Mouse (Mus musculus) cerebellum, postnatal 25 days (tissue): Measurements from ENCODE around the gene H2-Q1.
"Not testable (repeated sequence)": the region's sequence is repeated elsewhere in the genome, so short reads cannot be mapped to it uniquely, and the experiment has no call there.

Experiments used
- DNase-seq, 2 experiments: peaks; one replicate each; pipeline ENCODE4 v3.0.0; 2021; ENCODE audit warnings: mixed read lengths in 2 of 2

H2-Q1 gene

DNA sequence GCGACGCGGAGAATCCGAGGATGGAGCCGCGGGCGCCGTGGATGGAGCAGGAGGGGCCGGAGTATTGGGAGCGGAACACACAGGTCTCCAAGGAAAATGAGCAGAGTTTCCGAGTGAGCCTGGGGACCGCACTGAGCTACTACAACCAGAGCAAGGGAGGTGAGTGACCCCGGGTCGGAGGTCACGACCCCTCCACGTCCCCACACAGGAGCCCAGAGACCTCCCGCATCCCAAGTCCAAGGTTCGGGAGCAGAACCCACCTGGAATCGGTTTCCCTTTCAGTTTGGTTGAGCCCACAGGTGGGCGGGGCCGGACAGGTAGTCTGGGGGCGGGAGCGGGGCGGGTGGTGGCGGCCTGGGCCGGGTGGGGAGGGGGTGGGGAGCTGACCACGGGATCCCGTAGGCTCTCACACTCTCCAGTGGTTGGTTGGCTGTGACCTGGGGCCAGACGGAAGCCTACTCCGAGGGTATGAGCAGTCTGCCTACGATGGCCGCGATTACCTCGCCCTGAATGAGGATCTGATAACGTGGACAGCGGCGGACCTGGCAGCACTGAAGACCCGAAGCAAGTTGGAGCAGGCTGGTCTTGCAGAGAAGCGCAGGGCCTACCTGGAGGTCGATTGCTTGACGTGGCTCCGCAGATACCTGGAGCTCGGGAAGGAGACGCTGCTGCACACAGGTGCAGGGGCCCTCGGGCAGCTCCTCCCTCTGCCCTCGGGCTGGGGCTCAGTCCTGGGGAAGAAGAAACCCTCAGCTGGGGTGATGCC is 22.7 kb downstream of the H2-Q1 start:
- no peak for DNase-seq

DNA sequence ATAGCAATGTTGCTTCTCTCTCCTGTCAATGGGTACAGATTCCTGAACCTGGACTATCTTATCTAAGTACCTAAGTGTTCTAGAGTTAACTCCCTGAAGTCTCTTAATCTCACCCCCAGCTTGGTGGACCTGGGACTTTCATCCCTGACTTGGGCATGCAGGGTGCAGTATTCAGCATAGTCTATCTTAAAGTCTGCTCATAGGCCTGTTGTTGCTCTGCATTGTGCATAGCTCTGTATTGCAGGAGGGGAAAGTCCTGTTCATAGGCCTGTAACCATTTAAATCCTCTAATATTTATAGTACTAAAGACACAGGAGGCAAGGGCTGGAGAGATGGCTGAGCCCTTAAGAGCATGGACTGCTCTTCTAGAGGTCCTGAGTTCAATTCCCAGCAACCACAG is 27.5 kb downstream of the H2-Q1 start:
- DNase-seq = not testable (repeated sequence)

DNA sequence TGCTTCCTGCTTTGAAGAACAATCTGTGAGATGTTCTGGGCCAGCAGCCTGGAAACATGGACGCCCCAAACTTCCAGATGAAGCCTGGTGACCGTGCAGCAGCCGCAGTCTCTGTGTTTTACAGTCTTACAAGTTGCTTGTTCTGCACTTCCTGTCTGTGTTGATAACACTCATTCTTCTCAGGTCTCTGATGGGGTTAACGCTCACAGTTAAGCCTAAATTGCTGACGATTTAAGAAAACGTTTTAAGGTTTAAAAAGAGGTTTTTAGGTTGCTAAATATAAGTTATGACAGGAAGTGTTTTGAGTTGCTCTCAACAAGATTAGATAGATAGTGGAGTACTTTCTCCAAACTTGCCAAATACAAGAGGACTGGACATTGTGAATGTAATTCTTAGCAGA is 33.1 kb downstream of the H2-Q1 start:
- DNase-seq = not testable (repeated sequence)

DNA sequence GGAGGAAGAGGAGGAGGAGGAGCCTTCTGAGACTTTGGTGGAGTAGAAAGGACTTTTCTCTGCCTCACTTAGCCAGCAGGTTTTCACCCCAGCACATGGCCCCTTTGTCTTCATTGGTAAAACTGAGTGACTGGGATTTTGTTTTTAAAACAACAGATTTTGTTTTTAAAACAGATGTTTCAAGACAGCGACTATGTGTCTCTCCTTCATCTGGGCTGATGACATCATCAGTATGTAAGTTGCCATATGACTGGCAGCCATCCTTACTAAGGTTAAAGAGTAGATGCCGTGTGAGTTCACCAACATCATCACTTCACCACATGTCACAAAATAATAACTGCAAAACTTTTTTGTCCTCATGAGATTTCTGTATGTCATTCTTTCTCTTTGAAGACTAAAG is 33.9 kb downstream of the H2-Q1 start:
- no peak for DNase-seq

DNA sequence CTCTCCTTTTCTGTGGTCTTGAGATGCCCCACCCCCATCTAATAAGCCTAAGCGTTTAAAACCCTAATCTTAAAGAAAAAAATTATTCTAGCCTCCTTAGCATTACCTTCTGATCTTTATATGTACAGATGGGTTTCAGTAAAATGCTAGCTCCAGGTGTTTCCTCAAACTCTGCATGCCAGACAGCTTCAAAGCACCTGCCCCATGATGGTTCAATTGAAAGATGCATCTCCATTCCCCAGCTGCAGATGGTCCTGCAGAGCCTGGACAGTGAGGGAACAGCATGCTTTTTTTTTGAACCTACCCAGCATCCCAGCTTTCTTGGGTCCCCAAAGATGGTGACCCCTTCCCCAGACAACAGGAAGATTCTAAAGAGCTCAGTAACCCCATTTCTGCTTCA is 36.9 kb downstream of the H2-Q1 start:
- no peak for DNase-seq

DNA sequence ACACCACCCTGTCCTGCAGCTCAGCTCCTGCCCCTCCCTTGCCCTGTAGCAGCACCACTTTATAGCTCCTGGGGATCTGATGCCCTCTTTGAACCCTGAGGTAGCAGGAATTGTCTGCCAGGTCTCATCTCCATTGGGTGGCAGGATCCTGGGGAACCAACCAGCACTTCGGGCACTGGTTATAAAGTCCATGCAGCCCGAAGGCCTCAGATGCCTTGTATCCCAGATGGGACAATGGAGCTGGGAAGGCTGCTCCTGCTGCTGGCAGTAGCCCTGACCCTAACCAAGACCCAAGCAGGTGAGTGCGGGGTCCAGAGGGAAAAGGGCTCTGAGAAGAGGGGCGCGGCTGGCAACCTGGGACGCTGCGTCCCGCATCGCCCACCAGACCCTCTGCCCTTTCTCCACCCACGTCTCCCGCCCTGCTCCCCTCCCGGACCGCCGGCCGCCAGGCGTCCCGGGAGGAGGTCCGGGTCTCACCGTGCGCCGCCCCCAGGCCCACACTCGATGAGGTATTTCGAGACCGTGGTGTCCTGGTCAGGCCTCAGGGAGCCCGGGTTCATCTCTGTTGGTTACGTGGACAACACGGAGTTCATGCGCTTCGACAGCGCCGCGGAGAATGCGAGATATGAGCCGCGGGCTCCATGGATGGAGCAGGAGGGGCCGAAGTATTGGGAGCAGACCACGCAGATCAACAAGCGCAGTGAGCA is 38.7 kb downstream of the H2-Q1 start:
- DNase-seq = no peak

DNA sequence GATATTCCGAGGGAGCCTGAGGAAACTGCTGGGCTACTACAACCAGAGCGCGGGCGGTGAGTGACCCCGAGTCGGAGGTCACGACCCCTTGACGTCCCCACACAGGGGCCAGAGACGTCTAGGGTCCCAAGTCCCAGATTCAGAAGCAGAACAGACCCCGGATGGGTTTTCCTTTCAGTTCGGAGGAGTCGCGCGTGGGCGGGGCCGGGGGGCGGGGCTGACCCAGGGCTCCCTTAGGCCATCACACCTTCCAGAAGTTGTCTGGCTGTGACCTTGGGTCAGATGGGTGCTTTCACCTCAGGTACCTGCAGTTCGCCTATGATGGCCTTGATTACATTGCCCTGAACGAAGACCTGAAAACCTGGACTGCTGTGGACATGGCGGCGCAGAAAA is 39.3 kb downstream of the H2-Q1 start:
- DNase-seq = no peak
